Mouse (Mus musculus) megakaryocyte, adult 5-6 weeks (primary cell): ENCODE results near the gene Cnot3. TPM values are rescaled to one million over a fixed set of nuclear protein-coding genes. Genes with fewer than 3 reads are reported as not detected.
A peak's percentile ranks its signal among the peaks of the same experiment; 100 is the strongest.
"Not testable (repeated sequence)": the region's sequence is repeated elsewhere in the genome, so short reads cannot be mapped to it uniquely, and the experiment has no call there.

Source experiments
- ATAC-seq: 2 replicates; pipeline ENCODE4 v1.8.0; 2016; ENCODE audit warnings: mild to moderate bottlenecking, inconsistent platforms; ENCODE audit not compliant: poor library complexity, severe bottlenecking
- total RNA-seq, 2 experiments: library from RNA; stranded (forward) in 1 of 2; stranded (reverse) in 1 of 2; fragments of 153-499, 151-499 nt in 1 of 2; fragments of 221-1000, 200-1000 nt in 1 of 2; gene quantifications; 2 replicates each; pipeline versions ENCODE4 v1.2.3 to v1.2.4; 2015 to 2017

The Cnot3 gene
- total RNA-seq, 2 experiments from 2014 or later = 23.5 to 119 TPM

DNA sequence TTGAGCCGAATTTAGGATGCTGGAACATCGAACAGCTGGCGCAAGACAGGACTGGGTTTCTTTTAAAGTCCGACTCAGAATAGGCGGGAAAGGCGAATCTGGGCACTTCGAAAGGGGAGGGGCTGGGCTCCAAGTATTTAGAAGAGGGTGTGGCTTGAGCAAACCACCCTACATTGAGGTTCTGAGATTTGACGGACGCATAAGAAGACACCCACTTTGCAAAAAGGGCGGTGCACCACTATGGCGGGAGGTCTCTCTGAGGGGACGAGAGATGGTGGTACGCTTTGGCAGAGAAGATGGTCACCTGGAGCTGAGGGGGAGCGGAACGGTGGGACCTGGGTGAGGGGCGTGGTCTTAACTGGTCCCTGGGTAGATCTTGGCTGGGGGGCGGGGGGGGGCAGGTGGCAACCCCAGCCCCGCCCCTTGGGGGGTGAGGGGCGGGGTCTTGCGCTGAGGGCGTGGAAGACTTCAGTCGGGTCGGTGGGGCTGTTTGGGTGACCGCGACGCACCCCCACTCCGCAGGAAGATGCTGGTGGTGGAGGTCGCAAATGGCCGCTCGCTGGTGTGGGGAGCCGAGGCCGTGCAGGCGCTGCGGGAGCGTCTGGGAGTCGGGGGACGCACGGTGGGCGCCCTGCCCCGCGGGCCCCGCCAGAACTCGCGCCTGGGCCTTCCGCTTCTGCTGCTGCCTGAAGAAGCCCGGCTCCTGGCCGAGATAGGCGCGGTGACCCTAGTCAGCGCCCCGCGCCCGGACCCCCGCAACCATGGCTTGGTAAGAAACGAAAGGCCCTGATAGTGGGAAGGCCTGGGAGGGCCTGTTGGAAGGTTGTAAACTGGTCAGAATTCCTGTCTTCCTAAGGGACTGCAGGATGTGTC lies 49.2 kb downstream of the Cnot3 start:
- ATAC-seq = peak; percentile 43

DNA sequence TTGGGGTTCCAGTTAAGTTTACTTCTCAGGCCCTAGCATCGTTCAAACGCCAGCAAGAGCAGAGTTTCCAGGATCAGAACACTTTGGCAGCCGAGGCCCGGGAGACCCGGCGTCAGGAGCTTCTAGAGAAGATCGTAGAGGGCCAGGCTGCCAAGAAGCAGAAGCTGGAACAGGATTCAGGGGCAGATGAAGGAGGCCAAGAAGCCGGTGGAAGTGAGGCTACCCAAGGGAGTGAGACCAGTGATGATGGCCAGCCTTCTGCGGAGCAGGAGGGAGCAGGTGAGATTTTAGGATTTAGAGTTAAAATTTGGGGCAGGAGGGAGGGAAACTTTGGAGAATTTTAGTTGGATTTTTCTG lies 49.9 kb downstream of the Cnot3 start:
- ATAC-seq = not testable (repeated sequence)

DNA sequence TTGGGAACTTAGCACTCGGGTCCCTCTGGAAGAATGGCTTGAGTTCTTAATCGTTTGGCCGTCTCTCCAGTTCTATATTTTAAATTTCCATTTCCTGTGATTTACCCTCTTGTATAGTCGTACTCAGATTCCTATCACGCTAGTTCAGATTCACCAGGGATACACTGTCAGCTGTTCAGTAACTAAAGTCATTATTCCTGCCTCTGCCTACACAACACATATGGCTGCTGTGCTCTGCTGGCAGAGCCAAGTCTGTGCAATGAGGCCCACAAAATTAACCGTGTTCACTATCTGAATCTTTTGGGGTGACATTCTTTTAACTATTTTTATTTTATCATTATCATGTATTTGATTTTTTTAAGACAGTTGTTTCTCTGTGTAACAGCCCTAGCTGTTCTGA lies 53.4 kb downstream of the Cnot3 start:
- ATAC-seq = no peak

DNA sequence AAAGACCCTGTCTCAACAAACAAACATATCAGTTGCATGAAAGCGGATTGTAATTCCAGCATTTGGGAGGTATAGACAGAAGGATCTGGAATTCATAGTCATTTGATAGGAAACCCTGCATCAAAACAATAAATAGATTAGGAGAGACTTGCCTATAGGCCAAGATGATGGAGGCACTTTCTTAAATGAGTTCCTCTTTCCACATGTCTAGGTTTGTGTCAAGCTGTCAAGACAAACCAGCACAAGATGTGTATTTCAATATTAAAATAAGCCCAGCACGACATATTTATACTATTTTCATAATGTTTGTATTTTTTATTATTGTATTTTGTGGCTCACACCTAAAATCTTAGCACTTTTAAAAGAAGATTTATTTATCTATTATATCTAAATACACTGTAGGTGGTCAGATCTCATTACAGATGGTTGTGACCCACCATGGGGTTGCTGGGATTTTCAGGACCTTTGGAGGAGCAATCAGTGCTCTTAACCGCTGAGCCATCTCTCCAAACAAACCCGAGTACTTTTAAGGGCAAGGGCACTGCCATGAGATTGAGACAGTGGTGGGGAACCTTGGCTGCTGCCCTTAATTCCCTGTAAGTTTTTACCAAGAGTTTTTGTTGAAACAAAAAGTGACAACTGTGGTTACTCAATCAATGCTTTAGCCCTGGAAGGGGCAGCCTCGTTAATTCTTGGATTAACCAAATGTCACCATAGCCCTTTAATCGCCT lies 58.2 kb downstream of the Cnot3 start:
- no peak for ATAC-seq

DNA sequence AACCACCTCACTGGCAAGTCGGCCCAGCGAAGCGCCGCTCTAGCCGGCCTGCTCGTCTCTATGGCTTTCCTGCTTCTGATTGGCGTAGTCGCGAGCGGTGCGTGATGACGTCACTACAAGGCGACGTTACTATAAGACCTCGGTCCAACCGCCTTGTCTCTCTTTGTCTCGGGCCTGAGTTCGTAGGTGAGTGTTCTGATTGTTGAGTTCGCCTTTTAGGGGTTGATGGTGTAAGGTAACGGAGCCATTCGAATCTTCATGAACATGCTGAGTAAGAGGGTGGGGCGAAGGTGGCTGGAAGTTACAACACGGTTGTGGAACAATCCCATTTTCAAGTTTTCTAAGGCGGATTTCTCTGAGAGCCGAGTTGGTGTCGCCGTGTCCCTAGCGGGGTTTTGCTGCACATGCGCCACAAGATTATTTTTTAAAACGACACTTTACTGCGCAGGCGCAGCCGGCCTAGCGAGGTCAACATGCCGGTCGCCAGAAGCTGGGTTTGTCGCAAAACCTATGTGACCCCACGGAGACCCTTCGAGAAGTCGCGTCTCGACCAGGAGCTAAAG lies 58.9 kb downstream of the Cnot3 start, which contains the start of gene Rps9:
Gene Rps9, plus strand, starts transcription at position 115 of the 563 bp plus-strand sequence.
- peak; percentile 81 for ATAC-seq

DNA sequence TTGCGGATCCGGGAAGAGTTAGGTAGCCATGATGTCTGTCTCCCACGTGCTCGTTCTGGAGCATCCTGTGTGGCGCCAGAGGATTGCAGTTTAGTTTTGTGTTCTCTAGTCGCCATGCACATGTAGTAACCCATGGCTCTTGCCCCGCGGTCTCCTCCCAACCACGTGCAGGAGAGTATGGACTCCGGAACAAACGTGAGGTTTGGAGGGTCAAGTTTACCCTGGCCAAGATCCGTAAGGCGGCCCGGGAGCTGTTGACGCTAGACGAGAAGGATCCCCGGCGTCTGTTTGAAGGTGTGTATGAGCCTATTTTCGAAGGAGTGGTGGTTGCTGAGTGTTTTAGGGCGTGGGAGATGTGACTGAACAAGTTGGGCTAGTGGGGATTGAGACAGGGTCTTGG lies 59.4 kb downstream of the Cnot3 start:
- peak; percentile 21 for ATAC-seq

DNA sequence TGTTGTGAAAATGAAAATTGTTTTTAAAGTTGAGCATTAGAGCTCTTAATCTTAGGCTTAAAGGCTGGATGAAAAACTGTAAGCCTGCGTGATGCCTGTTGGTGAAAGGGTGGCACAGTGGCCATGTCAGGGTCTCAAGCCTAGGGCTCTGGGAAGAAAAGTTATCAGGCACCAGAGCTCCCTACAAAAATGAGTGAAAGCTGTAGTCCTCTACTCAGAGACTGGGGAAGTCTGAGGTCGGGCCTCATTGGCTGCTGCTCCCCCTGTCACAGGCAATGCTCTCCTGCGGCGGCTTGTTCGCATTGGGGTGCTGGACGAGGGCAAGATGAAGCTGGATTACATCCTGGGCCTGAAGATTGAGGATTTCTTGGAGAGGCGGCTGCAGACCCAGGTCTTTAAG lies 60.4 kb downstream of the Cnot3 start:
- peak; percentile 19 for ATAC-seq

DNA sequence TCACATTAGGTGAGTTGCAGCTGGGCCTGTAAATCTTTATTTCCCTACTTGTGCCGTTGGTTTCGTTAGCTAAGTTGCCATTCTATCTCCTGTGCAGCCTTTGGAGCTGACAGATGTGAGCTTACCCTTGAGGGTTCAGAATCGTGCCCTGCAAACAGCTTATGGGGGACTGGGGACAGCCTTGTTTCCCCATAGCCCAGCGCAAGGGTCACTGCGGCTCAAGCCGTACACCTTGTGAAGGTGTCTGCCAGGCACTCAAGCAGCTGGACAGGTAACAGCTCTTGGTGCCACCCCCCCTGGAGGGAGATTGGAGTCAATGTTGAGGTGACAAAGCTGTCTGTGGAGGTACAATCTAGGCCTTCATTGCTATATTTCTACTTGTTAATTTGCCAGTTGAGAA lies 60.8 kb downstream of the Cnot3 start:
- no peak for ATAC-seq

DNA sequence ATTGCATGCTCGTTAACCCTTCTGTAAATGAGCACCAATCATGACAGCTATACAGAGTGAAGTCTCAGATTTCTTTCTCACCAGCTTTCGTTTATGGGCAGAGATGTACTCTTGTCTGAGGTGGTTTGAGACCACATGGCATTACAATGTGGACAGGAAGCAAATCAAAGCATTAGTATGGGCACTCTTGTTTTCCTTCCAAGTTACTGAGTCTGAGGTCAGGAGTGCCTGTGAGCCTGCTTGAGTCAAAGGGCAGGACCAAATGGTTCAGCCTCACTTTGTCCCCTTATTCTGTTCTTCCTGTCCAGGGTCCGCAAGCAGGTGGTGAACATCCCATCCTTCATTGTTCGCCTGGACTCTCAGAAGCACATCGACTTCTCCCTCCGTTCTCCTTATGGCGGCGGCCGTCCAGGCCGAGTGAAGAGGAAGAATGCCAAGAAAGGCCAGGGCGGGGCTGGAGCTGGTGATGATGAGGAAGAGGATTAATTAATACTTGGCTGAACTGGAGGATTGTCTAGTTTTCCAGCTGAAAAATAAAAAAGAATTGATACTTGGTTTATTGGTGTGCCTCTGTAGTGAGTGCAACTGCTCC lies 61.4 kb downstream of the Cnot3 start:
- no peak for ATAC-seq

DNA sequence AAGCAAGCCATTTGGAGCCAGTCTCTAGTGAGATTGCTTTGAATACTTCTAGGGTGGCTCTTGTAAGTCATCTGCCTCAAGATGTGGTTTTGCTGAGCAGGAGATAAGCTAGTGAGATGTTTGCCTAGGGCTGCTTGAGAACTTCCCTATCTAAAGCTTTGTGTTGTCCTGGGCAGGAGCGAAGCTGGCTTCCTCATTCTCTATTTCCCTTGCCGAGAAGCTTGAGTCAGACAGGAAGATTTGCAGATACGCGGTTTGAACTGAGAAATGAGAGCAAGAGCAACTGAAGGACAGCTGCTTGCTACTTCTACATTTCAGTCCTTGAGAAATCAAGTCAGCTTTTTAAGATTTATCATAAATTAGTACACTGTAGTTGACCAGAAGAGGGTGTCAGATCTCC lies 62.0 kb downstream of the Cnot3 start:
- ATAC-seq = peak; percentile 56

DNA sequence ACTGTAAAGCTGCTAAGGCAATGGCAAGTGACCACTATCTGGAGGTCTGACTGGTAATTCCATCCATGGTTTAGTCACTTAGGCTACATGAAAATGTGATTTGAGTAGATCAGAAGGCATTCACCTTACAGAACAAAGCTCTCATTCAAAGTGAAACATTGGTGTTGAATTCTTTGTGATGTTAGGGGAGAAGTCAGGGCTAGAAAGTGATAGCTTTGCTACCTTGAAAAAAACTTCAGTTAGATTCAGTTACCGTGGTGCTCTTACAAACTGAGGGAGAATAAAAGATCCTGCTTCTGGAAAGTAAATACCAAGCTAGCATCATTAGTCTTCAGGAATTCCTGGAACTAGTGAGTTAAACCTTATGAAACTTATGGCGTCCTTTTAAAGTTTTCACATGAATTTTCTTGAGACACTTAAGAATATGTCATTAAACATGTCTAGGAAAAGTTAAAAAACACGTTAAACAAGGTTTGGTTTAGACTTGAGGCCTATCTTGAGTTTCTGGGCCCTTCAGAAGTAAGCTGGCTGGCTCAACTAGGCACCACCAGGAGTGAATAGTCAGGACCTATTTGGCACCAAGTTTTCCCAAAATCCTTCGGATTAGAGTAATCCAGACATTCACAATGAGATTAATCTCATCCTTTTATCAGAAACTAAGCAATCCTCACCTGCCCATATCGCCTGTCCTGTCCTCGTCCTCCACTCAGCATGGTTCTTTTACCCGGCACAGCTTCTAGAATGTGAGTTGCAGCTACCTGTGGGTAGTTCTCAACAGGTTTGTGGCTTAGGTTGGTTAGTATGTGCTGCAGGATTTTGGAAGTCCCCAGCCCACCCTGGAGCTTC lies 62.7 kb downstream of the Cnot3 start:
- no peak for ATAC-seq

DNA sequence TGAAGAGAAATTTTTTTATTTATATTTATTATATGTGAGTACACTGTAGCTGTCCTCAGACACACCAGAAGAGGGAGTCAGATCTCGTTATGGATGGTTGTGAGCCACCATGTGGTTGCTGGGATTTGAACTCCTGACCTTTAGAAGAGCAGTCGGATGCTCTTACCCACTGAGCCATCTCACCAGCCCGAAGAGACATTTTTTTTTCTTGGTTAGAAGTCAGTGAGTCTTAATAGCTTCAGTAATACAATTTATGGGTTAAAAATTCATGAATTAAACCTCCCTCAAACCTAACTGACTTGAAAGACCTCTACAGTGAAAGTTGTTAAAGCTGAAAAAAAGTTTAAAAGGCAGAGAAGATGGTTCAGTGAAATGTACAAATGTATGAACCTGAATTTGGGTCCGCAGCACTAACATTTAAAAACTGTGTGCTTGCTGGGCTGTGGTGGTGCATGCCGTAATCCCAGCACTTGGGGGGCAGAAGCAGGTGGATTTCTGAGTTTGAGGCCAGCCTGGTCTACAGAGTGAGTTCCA lies 63.4 kb downstream of the Cnot3 start:
- not testable (repeated sequence) for ATAC-seq

DNA sequence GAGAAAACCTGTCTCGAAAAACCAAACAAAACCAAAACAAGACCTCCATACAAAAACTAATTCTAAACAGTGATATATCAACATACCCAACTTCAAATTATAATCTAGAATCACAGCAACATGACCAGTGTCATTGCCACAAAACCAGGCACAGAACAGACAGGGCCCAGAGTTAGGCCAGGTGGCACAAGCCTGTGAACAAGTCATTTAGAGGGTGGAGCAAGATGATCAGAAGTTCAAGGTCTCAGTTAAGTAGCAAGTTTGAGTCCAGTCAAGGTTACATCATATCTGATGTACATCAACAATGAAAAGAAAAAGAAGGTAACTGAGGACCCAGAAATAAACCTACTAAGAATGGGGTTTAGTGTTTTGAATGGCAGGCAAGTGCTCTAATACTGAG lies 63.9 kb downstream of the Cnot3 start:
- no peak for ATAC-seq

Other genes starting within 250 kb of the Cnot3 start
- not detected in 2 replicates for gene Cacng6, start 221.1 kb upstream of the Cnot3 start, total RNA-seq (2015)
- not detected in 2 replicates for gene Cacng6, start 221.1 kb upstream of the Cnot3 start, total RNA-seq (2017)
- 28.4 and 35.7 TPM in 2 replicates for gene Tarm1, start 142.6 kb upstream of the Cnot3 start, total RNA-seq (2015)
- gene Tarm1, start 142.6 kb upstream of the Cnot3 start, total RNA-seq (2017) = 18.3 and 19.1 TPM in 2 replicates
- gene Oscar, start 29.1 kb upstream of the Cnot3 start, total RNA-seq (2015) = not detected in 2 replicates
- gene Oscar, start 29.1 kb upstream of the Cnot3 start, total RNA-seq (2017) = not detected in 2 replicates
- gene Ndufa3, start 27.9 kb upstream of the Cnot3 start, total RNA-seq (2015) = 263 and 351 TPM in 2 replicates
- 273 and 274 TPM in 2 replicates for gene Ndufa3, start 27.9 kb upstream of the Cnot3 start, total RNA-seq (2017)
- 20.8 and 30.4 TPM in 2 replicates for gene Tfpt, start 15.3 kb upstream of the Cnot3 start, total RNA-seq (2015)
- 23.8 and 28.4 TPM in 2 replicates for gene Tfpt, start 15.3 kb upstream of the Cnot3 start, total RNA-seq (2017)
- gene Prpf31, start 15.3 kb upstream of the Cnot3 start, total RNA-seq (2015) = 15.1 and 21.1 TPM in 2 replicates
- gene Prpf31, start 15.3 kb upstream of the Cnot3 start, total RNA-seq (2017) = 51.0 and 66.7 TPM in 2 replicates
- gene Leng1, start 20.6 kb downstream of the Cnot3 start, total RNA-seq (2015) = 7.8 and 8.7 TPM in 2 replicates
- gene Leng1, start 20.6 kb downstream of the Cnot3 start, total RNA-seq (2017) = 9.4 and 15.4 TPM in 2 replicates
- gene Tmc4, start 32.3 kb downstream of the Cnot3 start, total RNA-seq (2015) = 9.0 and 9.9 TPM in 2 replicates
- 9.8 and 11.8 TPM in 2 replicates for gene Tmc4, start 32.3 kb downstream of the Cnot3 start, total RNA-seq (2017)
- 30.0 and 34.0 TPM in 2 replicates for gene Tsen34, start 47.6 kb downstream of the Cnot3 start, total RNA-seq (2015)
- 25.3 and 28.3 TPM in 2 replicates for gene Tsen34, start 47.6 kb downstream of the Cnot3 start, total RNA-seq (2017)
- 96.2 and 102 TPM in 2 replicates for gene Mboat7, start 48.3 kb downstream of the Cnot3 start, total RNA-seq (2015)
- gene Mboat7, start 48.3 kb downstream of the Cnot3 start, total RNA-seq (2017) = 47.2 and 55.7 TPM in 2 replicates
- gene Rps9, start 58.7 kb downstream of the Cnot3 start, total RNA-seq (2015) = 1,476 and 1,615 TPM in 2 replicates
- 1,141 and 1,307 TPM in 2 replicates for gene Rps9, start 58.7 kb downstream of the Cnot3 start, total RNA-seq (2017)
- 366 and 379 TPM in 2 replicates for gene Pirb, start 75.1 kb downstream of the Cnot3 start, total RNA-seq (2015)
- gene Pirb, start 75.1 kb downstream of the Cnot3 start, total RNA-seq (2017) = 233 and 235 TPM in 2 replicates
- gene Gm15448, start 180.4 kb downstream of the Cnot3 start, total RNA-seq (2015) = 18.7 and 22.7 TPM in 2 replicates
- gene Gm15448, start 180.4 kb downstream of the Cnot3 start, total RNA-seq (2017) = 22.1 and 25.4 TPM in 2 replicates
- 119 and 123 TPM in 2 replicates for gene Pira2, start 199.8 kb downstream of the Cnot3 start, total RNA-seq (2015)
- gene Pira2, start 199.8 kb downstream of the Cnot3 start, total RNA-seq (2017) = 111 and 114 TPM in 2 replicates